Mouse (Mus musculus) gastrocnemius, postnatal 36 days (tissue): Measurements from ENCODE around the gene Gfi1. TPM values are rescaled to one million over a fixed set of nuclear protein-coding genes. Genes with fewer than 3 reads are reported as not detected.

Source experiments
- DNase-seq, 2 experiments: peaks; one replicate each; pipeline ENCODE4 v3.0.0; 2022
- intact Hi-C: fragments of 180-260 bp; cut with DNase I; formaldehyde crosslinking; loops from one replicate; pipeline ENCODE4 v1.15.1; 2025
- long read RNA-seq, 2 experiments: library from polyadenylated mRNA; stranded (forward); transcript quantifications; one replicate each; pipeline ENCODE4 v2.0.0; 2021
- total RNA-seq, 2 experiments: library from RNA; stranded (reverse); gene quantifications; 2 replicates each; pipeline ENCODE4 v1.2.3; 2021

Gfi1 gene
- total RNA-seq: under 1 TPM in 1 of 2 experiments, not detected in 1; 0.54 TPM
- long read RNA-seq, experiment 1: 0 reads
- long read RNA-seq, experiment 2: 0 reads

- DNase-seq: no peak
- intact Hi-C loops: no loop called here
These were observed at the start of gene Gfi1 for GRCm38 (mm10) chr5:107725435-107726261. Gene Gfi1 (minus strand): TSS chr5:107726036.

- intact Hi-C loops: no loop called here
- no peak for DNase-seq
These were observed 46.2 kb upstream of the Gfi1 start for GRCm38 (mm10) chr5:107772049-107772448.

GRCm38 (mm10) chr5:107768224-107768623 lies 42.4 kb upstream of the Gfi1 start:
- intact Hi-C loops: no loop called here
- DNase-seq: no peak

GRCm38 (mm10) chr5:107765946-107766345 lies 40.1 kb upstream of the Gfi1 start:
- DNase-seq: no peak
- intact Hi-C loops: no loop called here

- intact Hi-C loops: no loop called here
- DNase-seq: no peak
These were observed 38.6 kb upstream of the Gfi1 start for GRCm38 (mm10) chr5:107764486-107764885.

- no peak for DNase-seq
These were observed 37.8 kb upstream of the Gfi1 start for GRCm38 (mm10) chr5:107763674-107764073.

GRCm38 (mm10) chr5:107759121-107759520 lies 33.3 kb upstream of the Gfi1 start:
- intact Hi-C loops: no loop called here

More at GRCm38 (mm10) chr5:107763674-107764073, 37.8 kb upstream of the Gfi1 start:
- intact Hi-C loops: no loop called here

GRCm38 (mm10) chr5:107756072-107756471 lies 30.2 kb upstream of the Gfi1 start:
- intact Hi-C loops: no loop called here

More at GRCm38 (mm10) chr5:107759121-107759520, 33.3 kb upstream of the Gfi1 start:
- DNase-seq: no peak

GRCm38 (mm10) chr5:107754740-107755139 lies 28.9 kb upstream of the Gfi1 start:
- intact Hi-C loops: no loop called here
- no peak for DNase-seq

More at GRCm38 (mm10) chr5:107756072-107756471, 30.2 kb upstream of the Gfi1 start:
- no peak for DNase-seq

- no peak for DNase-seq
- intact Hi-C loops: no loop called here
These were observed 27.8 kb upstream of the Gfi1 start for GRCm38 (mm10) chr5:107753656-107754055.

- DNase-seq: no peak
- intact Hi-C loops: no loop called here
These were observed 23.5 kb upstream of the Gfi1 start for GRCm38 (mm10) chr5:107749229-107749916.

- intact Hi-C loops: no loop called here
- DNase-seq: no peak
These were observed 13.2 kb upstream of the Gfi1 start for GRCm38 (mm10) chr5:107739023-107739422.

GRCm38 (mm10) chr5:107738296-107738695 lies 12.5 kb upstream of the Gfi1 start:
- DNase-seq: no peak
- intact Hi-C loops: no loop called here

GRCm38 (mm10) chr5:107736171-107736570 lies 10.3 kb upstream of the Gfi1 start:
- intact Hi-C loops: no loop called here
- DNase-seq: no peak

GRCm38 (mm10) chr5:107731844-107732243 lies 6.0 kb upstream of the Gfi1 start:
- intact Hi-C loops: no loop called here
- no peak for DNase-seq

GRCm38 (mm10) chr5:107731408-107731807 lies 5.6 kb upstream of the Gfi1 start:
- intact Hi-C loops: no loop called here
- no peak for DNase-seq

- DNase-seq: no peak
- intact Hi-C loops: no loop called here
These were observed 1.2 kb upstream of the Gfi1 start for GRCm38 (mm10) chr5:107727007-107727402.

GRCm38 (mm10) chr5:107726281-107727006 lies 608 bp upstream of the Gfi1 start:
- intact Hi-C loops: no loop called here
- no peak for DNase-seq

GRCm38 (mm10) chr5:107724661-107725434 lies 988 bp downstream of the Gfi1 start:
- intact Hi-C loops: no loop called here
- DNase-seq: no peak
